Mouse (Mus musculus): ENCODE measurements around the gene Taf10. TPM values are rescaled to one million over a fixed set of nuclear protein-coding genes. Genes with fewer than 3 reads are reported as not detected.
A peak's percentile ranks its signal among the peaks of the same experiment; 100 is the strongest.

The Taf10 gene
- polyA plus RNA-seq, 1 experiment from 2014 or later = 244 TPM

GRCm38 (mm10) chr7:105777797-105778552 lies 33.8 kb upstream of the Taf10 start:
- no peaks in the 10 kb centered on the region for H3K27me3 ChIP-seq (replicated peaks; ENCODE audit: control insufficient read depth, insufficient read depth, low read length)
- peaks cover 5% of the 10 kb centered on the region; the same call in 1 of the 2 replicates for H3K4me1 ChIP-seq (replicated peaks; ENCODE audit: control insufficient read depth, insufficient read depth, low read length)
- WGBS = 41% methylated on average over 13 of the region's 13 CpGs
- DNase-seq (ENCODE audit: low spot score) = no peak
- peak; percentile 30 for ATAC-seq (replicated peaks; ENCODE audit: low FRiP score)
- no peak overlapping the region for H3K9ac ChIP-seq (ENCODE audit: low read depth, low read length)
- H3K4me2 ChIP-seq = peak overlapping the region; percentile 13; the same call in 1 of the 2 replicates
- no peak overlapping the region for H3K4me3 ChIP-seq (ENCODE audit: low read depth, low read length)
- H3K9me3 ChIP-seq (ENCODE audit: control insufficient read depth, low read length) = no peaks in the 10 kb centered on the region
- H3K36me3 ChIP-seq (ENCODE audit: control insufficient read depth, insufficient read depth, low read length) = no peaks in the 10 kb centered on the region
- peak overlapping the region; percentile 70; the same call in 1 of the 2 replicates for H3K27ac ChIP-seq (ENCODE audit: low read depth, low read length)

GRCm38 (mm10) chr7:105777316-105777715 lies 33.2 kb upstream of the Taf10 start:
- Histone ChIP-seq H3K4me1 (replicated peaks; ENCODE audit: control insufficient read depth, insufficient read depth, low read length) (peaks cover 5% of the 10 kb centered on the region; the same call in 1 of the 2 replicates), H3K36me3 (ENCODE audit: control insufficient read depth, insufficient read depth, low read length) (peaks cover under 1% of the 10 kb centered on the region; the same call in 1 of the 2 replicates), H3K9me3 (ENCODE audit: control insufficient read depth, low read length) (no peaks in the 10 kb centered on the region), H3K9ac (ENCODE audit: low read depth, low read length) (no peak overlapping the region), H3K27me3 (replicated peaks; ENCODE audit: control insufficient read depth, insufficient read depth, low read length) (no peaks in the 10 kb centered on the region), H3K4me2 (no peak overlapping the region), H3K4me3 (ENCODE audit: low read depth, low read length) (no peak overlapping the region), H3K27ac (ENCODE audit: low read depth, low read length) (no peak overlapping the region)
- ATAC-seq (replicated peaks; ENCODE audit: low FRiP score) = no peak
- WGBS = 89% methylated on average over 1 of the region's 1 CpGs
- DNase-seq (ENCODE audit: low spot score) = no peak

GRCm38 (mm10) chr7:105776026-105776425 lies 31.9 kb upstream of the Taf10 start:
- H3K27me3 ChIP-seq (replicated peaks; ENCODE audit: control insufficient read depth, insufficient read depth, low read length) = no peaks in the 10 kb centered on the region
- no peak for DNase-seq (ENCODE audit: low spot score)
- H3K4me2 ChIP-seq = no peak overlapping the region
- no peak overlapping the region for H3K27ac ChIP-seq (ENCODE audit: low read depth, low read length)
- peaks cover 2% of the 10 kb centered on the region; the same call in 1 of the 2 replicates for H3K36me3 ChIP-seq (ENCODE audit: control insufficient read depth, insufficient read depth, low read length)
- 70% methylated on average over 2 of the region's 2 CpGs for WGBS
- peaks cover 5% of the 10 kb centered on the region; the same call in 1 of the 2 replicates for H3K4me1 ChIP-seq (replicated peaks; ENCODE audit: control insufficient read depth, insufficient read depth, low read length)
- H3K4me3 ChIP-seq (ENCODE audit: low read depth, low read length) = no peak overlapping the region
- no peaks in the 10 kb centered on the region for H3K9me3 ChIP-seq (ENCODE audit: control insufficient read depth, low read length)
- no peak for ATAC-seq (replicated peaks; ENCODE audit: low FRiP score)
- no peak overlapping the region for H3K9ac ChIP-seq (ENCODE audit: low read depth, low read length)

- no peak overlapping the region for H3K9ac ChIP-seq (ENCODE audit: low read depth, low read length)
- H3K4me3 ChIP-seq (ENCODE audit: low read depth, low read length) = no peak overlapping the region
- no peaks in the 10 kb centered on the region for H3K9me3 ChIP-seq (ENCODE audit: control insufficient read depth, low read length)
- H3K4me1 ChIP-seq (replicated peaks; ENCODE audit: control insufficient read depth, insufficient read depth, low read length) = peaks cover 5% of the 10 kb centered on the region; the same call in 1 of the 2 replicates
- H3K4me2 ChIP-seq = no peak overlapping the region
- peak; percentile 15 for DNase-seq (ENCODE audit: low spot score)
- 65% methylated on average over 8 of the region's 8 CpGs for WGBS
- H3K36me3 ChIP-seq (ENCODE audit: control insufficient read depth, insufficient read depth, low read length) = peaks cover 2% of the 10 kb centered on the region; the same call in 1 of the 2 replicates
- H3K27me3 ChIP-seq (replicated peaks; ENCODE audit: control insufficient read depth, insufficient read depth, low read length) = no peaks in the 10 kb centered on the region
- ATAC-seq (replicated peaks; ENCODE audit: low FRiP score) = no peak
- H3K27ac ChIP-seq (ENCODE audit: low read depth, low read length) = no peak overlapping the region
Observed at GRCm38 (mm10) chr7:105774661-105775060, 30.5 kb upstream of the Taf10 start.

- H3K4me1 ChIP-seq (replicated peaks; ENCODE audit: control insufficient read depth, insufficient read depth, low read length) = no peaks in the 10 kb centered on the region; the same call in 1 of the 2 replicates
- 80% methylated on average over 5 of the region's 5 CpGs for WGBS
- H3K27me3 ChIP-seq (replicated peaks; ENCODE audit: control insufficient read depth, insufficient read depth, low read length) = no peaks in the 10 kb centered on the region
- no peak overlapping the region for H3K4me2 ChIP-seq
- no peak for ATAC-seq (replicated peaks; ENCODE audit: low FRiP score)
- no peaks in the 10 kb centered on the region for H3K9me3 ChIP-seq (ENCODE audit: control insufficient read depth, low read length)
- H3K36me3 ChIP-seq (ENCODE audit: control insufficient read depth, insufficient read depth, low read length) = peaks cover 2% of the 10 kb centered on the region; the same call in 1 of the 2 replicates
- H3K9ac ChIP-seq (ENCODE audit: low read depth, low read length) = no peak overlapping the region
- no peak overlapping the region for H3K27ac ChIP-seq (ENCODE audit: low read depth, low read length)
- H3K4me3 ChIP-seq (ENCODE audit: low read depth, low read length) = no peak overlapping the region
- DNase-seq (ENCODE audit: low spot score) = no peak
Observed at GRCm38 (mm10) chr7:105773041-105773440, 28.9 kb upstream of the Taf10 start.

- Histone ChIP-seq H3K27ac (ENCODE audit: low read depth, low read length) (no peak overlapping the region), H3K36me3 (ENCODE audit: control insufficient read depth, insufficient read depth, low read length) (peaks cover 2% of the 10 kb centered on the region; the same call in 1 of the 2 replicates), H3K4me2 (no peak overlapping the region), H3K4me3 (ENCODE audit: low read depth, low read length) (no peak overlapping the region), H3K9me3 (ENCODE audit: control insufficient read depth, low read length) (no peaks in the 10 kb centered on the region), H3K27me3 (replicated peaks; ENCODE audit: control insufficient read depth, insufficient read depth, low read length) (no peaks in the 10 kb centered on the region), H3K4me1 (replicated peaks; ENCODE audit: control insufficient read depth, insufficient read depth, low read length) (no peaks in the 10 kb centered on the region; the same call in 1 of the 2 replicates), H3K9ac (ENCODE audit: low read depth, low read length) (no peak overlapping the region)
- ATAC-seq (replicated peaks; ENCODE audit: low FRiP score) (no peak), DNase-seq (ENCODE audit: low spot score) (no peak)
- 92% methylated on average over 15 of the region's 15 CpGs for WGBS
Observed at GRCm38 (mm10) chr7:105772331-105772730, 28.2 kb upstream of the Taf10 start.

GRCm38 (mm10) chr7:105769959-105770358 lies 25.8 kb upstream of the Taf10 start:
- Histone ChIP-seq H3K4me3 (ENCODE audit: low read depth, low read length) (no peak overlapping the region), H3K27me3 (replicated peaks; ENCODE audit: control insufficient read depth, insufficient read depth, low read length) (no peaks in the 10 kb centered on the region), H3K4me1 (replicated peaks; ENCODE audit: control insufficient read depth, insufficient read depth, low read length) (no peaks in the 10 kb centered on the region; the same call in 1 of the 2 replicates), H3K9ac (ENCODE audit: low read depth, low read length) (no peak overlapping the region), H3K36me3 (ENCODE audit: control insufficient read depth, insufficient read depth, low read length) (peaks cover 2% of the 10 kb centered on the region; the same call in 1 of the 2 replicates), H3K27ac (ENCODE audit: low read depth, low read length) (no peak overlapping the region), H3K4me2 (no peak overlapping the region), H3K9me3 (ENCODE audit: control insufficient read depth, low read length) (no peaks in the 10 kb centered on the region)
- ATAC-seq (replicated peaks; ENCODE audit: low FRiP score) = no peak
- WGBS = 88% methylated on average over 3 of the region's 3 CpGs
- no peak for DNase-seq (ENCODE audit: low spot score)

GRCm38 (mm10) chr7:105767729-105768165 lies 23.6 kb upstream of the Taf10 start:
- Histone ChIP-seq H3K4me2 (peak overlapping the region; percentile 9; the same call in 1 of the 2 replicates), H3K9me3 (ENCODE audit: control insufficient read depth, low read length) (no peaks in the 10 kb centered on the region), H3K4me1 (replicated peaks; ENCODE audit: control insufficient read depth, insufficient read depth, low read length) (no peaks in the 10 kb centered on the region; the same call in 1 of the 2 replicates), H3K27me3 (replicated peaks; ENCODE audit: control insufficient read depth, insufficient read depth, low read length) (peaks cover 11% of the 10 kb centered on the region), H3K27ac (ENCODE audit: low read depth, low read length) (no peak overlapping the region), H3K36me3 (ENCODE audit: control insufficient read depth, insufficient read depth, low read length) (peaks cover 5% of the 10 kb centered on the region; the same call in 1 of the 2 replicates), H3K9ac (ENCODE audit: low read depth, low read length) (no peak overlapping the region), H3K4me3 (ENCODE audit: low read depth, low read length) (no peak overlapping the region)
- ATAC-seq (replicated peaks; ENCODE audit: low FRiP score) = peak; percentile 36; the same call in 1 of the 2 replicates
- no peak for DNase-seq (ENCODE audit: low spot score)
- WGBS = 19% methylated on average over 6 of the region's 6 CpGs

All from liver, embryonic 11.5 days (tissue).